In the genomic region with DNA sequence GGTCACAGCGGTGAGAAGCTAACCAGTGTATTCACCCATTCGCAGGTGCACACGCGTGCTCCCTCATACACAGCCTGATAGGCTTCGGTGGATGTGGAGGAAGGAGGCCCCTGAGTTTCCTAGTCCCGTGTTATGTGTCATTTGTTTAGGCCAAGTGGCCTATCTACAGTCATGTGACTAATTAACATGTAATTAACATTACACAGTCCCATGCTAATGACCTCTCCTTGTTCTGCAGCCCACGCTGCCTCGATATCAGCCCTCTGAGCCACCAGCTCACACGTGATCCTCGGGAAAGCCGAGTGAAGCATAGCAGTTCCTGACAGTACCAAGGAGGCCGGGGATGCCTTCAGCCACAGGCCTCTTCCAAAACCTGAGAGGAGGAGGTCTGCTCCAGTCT, we compare ENCODE assay signal across 27 mouse cellular contexts. TPM values are rescaled to one million over a fixed set of nuclear protein-coding genes. Genes with fewer than 3 reads are reported as not detected.
A peak's percentile ranks its signal among the peaks of the same experiment; 100 is the strongest.
DNase-seq lines count a peak whose midpoint lies in the region; ATAC-seq and TF ChIP-seq lines count a peak whose summit lies in the region.
"Had no signal": no experiment of that assay in that cellular context is flagged by ENCODE, and none has a peak within 500 bp of the region (broad histone marks: within the 10 kb centered on the region; RNA-seq: fewer than 3 reads in every experiment).

No protein-coding gene starts in this region.

- H3K4me1 ChIP-seq in forebrain, embryonic 13.5 days: peaks cover 36% of the 10 kb centered on the region
- H3K4me1 ChIP-seq in forebrain, embryonic 10.5 days: peaks cover 38% of the 10 kb centered on the region
- H3K4me1 ChIP-seq in midbrain, embryonic 12.5 days: peaks cover 32% of the 10 kb centered on the region; the same call in 1 of the 2 replicates
- peaks cover 4% of the 10 kb centered on the region; the same call in 1 of the 2 replicates for H3K4me1 ChIP-seq in midbrain, postnatal 0 days (ENCODE audit: insufficient read depth, low read length)
- no peaks in the 10 kb centered on the region for H3K4me1 ChIP-seq in ES-Bruce4 (ENCODE audit: control insufficient read depth, insufficient read depth, low read length)
- peaks cover 20% of the 10 kb centered on the region for H3K4me1 ChIP-seq in forebrain, embryonic 14.5 days (ENCODE audit: control insufficient read depth, insufficient read depth, low read length)
- peaks cover 37% of the 10 kb centered on the region for H3K4me1 ChIP-seq in limb, embryonic 10.5 days
- H3K4me1 ChIP-seq: heart, embryonic 15.5 days; intestine, embryonic 15.5 days had no signal

- TF ChIP-seq POLR2A in ES-Bruce4 (IDR thresholded peaks at IDR 0.05; ENCODE audit: insufficient read depth, low read length): no peak

- TF ChIP-seq CTCF in midbrain, postnatal 0 days (IDR thresholded peaks at IDR 0.05): no peak
- no peak for TF ChIP-seq CTCF in ES-Bruce4 (IDR thresholded peaks at IDR 0.05; ENCODE audit: low read depth, low read length)

- no peak overlapping the region for H3K27ac ChIP-seq in forebrain, embryonic 13.5 days
- H3K27ac ChIP-seq in forebrain, embryonic 10.5 days: no peak overlapping the region
- no peak overlapping the region for H3K27ac ChIP-seq in midbrain, embryonic 12.5 days (replicated peaks)
- H3K27ac ChIP-seq in midbrain, postnatal 0 days (ENCODE audit: low read depth, low read length): no peak overlapping the region
- no peak overlapping the region for H3K27ac ChIP-seq in ES-Bruce4 (ENCODE audit: insufficient read depth, low read length)
- no peak overlapping the region for H3K27ac ChIP-seq in forebrain, embryonic 14.5 days (ENCODE audit: low read depth, low read length)
- H3K27ac ChIP-seq in limb, embryonic 10.5 days: no peak overlapping the region
- H3K27ac ChIP-seq: embryonic facial prominence, embryonic 13.5 days; heart, embryonic 15.5 days; intestine, embryonic 15.5 days; left cerebral cortex, adult 2 months had no signal

- 42% methylated on average over 12 of the region's 12 CpGs for WGBS in forebrain, embryonic 13.5 days
- 86% methylated on average over 12 of the region's 12 CpGs for WGBS in forebrain, embryonic 10.5 days
- 76% methylated on average over 12 of the region's 12 CpGs for WGBS in midbrain, embryonic 12.5 days
- 78% methylated on average over 12 of the region's 12 CpGs for whole genome bisulfite sequencing in midbrain, postnatal 0 days
- 33% methylated on average over 12 of the region's 12 CpGs for WGBS in forebrain, embryonic 14.5 days
- 83% methylated on average over 12 of the region's 12 CpGs for WGBS in limb, embryonic 10.5 days

- peak; percentile 67; the same call in 1 of the 2 replicates for ATAC-seq in forebrain, embryonic 13.5 days
- peak; percentile 41; the same call in 1 of the 2 replicates for ATAC-seq in midbrain, embryonic 12.5 days (ENCODE audit: low FRiP score, low read depth)
- ATAC-seq in midbrain, postnatal 0 days (ENCODE audit: low FRiP score): no peak
- ATAC-seq in forebrain, embryonic 14.5 days: peak; percentile 65
- ATAC-seq: intestine, embryonic 15.5 days had no signal

- H3K9ac ChIP-seq in forebrain, embryonic 13.5 days: no peak overlapping the region
- no peak overlapping the region for H3K9ac ChIP-seq in midbrain, embryonic 12.5 days (replicated peaks)
- no peak overlapping the region for H3K9ac ChIP-seq in midbrain, postnatal 0 days (replicated peaks; ENCODE audit: low read length, poor library complexity, severe bottlenecking)
- no peak overlapping the region for H3K9ac ChIP-seq in ES-Bruce4 (ENCODE audit: low read depth, poor library complexity, severe bottlenecking)
- H3K9ac ChIP-seq in forebrain, embryonic 14.5 days (ENCODE audit: low read length): no peak overlapping the region
- H3K9ac ChIP-seq: embryonic facial prominence, embryonic 13.5 days; heart, embryonic 15.5 days; intestine, embryonic 15.5 days had no signal

- H3K36me3 ChIP-seq in forebrain, embryonic 13.5 days (ENCODE audit: poor library complexity, severe bottlenecking): no peaks in the 10 kb centered on the region
- no peaks in the 10 kb centered on the region for H3K36me3 ChIP-seq in forebrain, embryonic 10.5 days (replicated peaks)
- no peaks in the 10 kb centered on the region for H3K36me3 ChIP-seq in midbrain, embryonic 12.5 days
- H3K36me3 ChIP-seq in midbrain, postnatal 0 days (ENCODE audit: insufficient read depth, low read length): no peaks in the 10 kb centered on the region
- no peaks in the 10 kb centered on the region for H3K36me3 ChIP-seq in ES-Bruce4 (ENCODE audit: control insufficient read depth, insufficient read depth, low read length, poor library complexity, severe bottlenecking)
- no peaks in the 10 kb centered on the region for H3K36me3 ChIP-seq in forebrain, embryonic 14.5 days (ENCODE audit: control insufficient read depth, insufficient read depth, low read length)
- H3K36me3 ChIP-seq in limb, embryonic 10.5 days: no peaks in the 10 kb centered on the region
- H3K36me3 ChIP-seq: embryonic facial prominence, embryonic 13.5 days; heart, embryonic 15.5 days; intestine, embryonic 15.5 days had no signal

- TF ChIP-seq EP300 in ES-Bruce4 (IDR thresholded peaks at IDR 0.05; ENCODE audit: insufficient read depth, low read depth, low read length): 0 out of 2 replicates have a peak, but pooled peaks have one; percentile 7

- no peak overlapping the region for H3K4me2 ChIP-seq in forebrain, embryonic 13.5 days
- H3K4me2 ChIP-seq in midbrain, embryonic 12.5 days (replicated peaks): no peak overlapping the region
- H3K4me2 ChIP-seq in midbrain, postnatal 0 days (ENCODE audit: low read depth, low read length, poor library complexity, severe bottlenecking): no peak overlapping the region
- no peak overlapping the region for H3K4me2 ChIP-seq in forebrain, embryonic 14.5 days (ENCODE audit: low read length)
- H3K4me2 ChIP-seq: embryonic facial prominence, embryonic 13.5 days; heart, embryonic 15.5 days; intestine, embryonic 15.5 days; liver, embryonic 11.5 days had no signal

- peaks cover 8% of the 10 kb centered on the region; the same call in 1 of the 2 replicates for H3K27me3 ChIP-seq in forebrain, embryonic 13.5 days
- peaks cover 16% of the 10 kb centered on the region for H3K27me3 ChIP-seq in forebrain, embryonic 10.5 days (ENCODE audit: poor library complexity, severe bottlenecking)
- H3K27me3 ChIP-seq in midbrain, embryonic 12.5 days: no peaks in the 10 kb centered on the region
- no peaks in the 10 kb centered on the region for H3K27me3 ChIP-seq in midbrain, postnatal 0 days (ENCODE audit: insufficient read depth, low read length)
- H3K27me3 ChIP-seq in ES-Bruce4 (ENCODE audit: control insufficient read depth, insufficient read depth, low read length, poor library complexity, severe bottlenecking): no peaks in the 10 kb centered on the region
- no peaks in the 10 kb centered on the region for H3K27me3 ChIP-seq in forebrain, embryonic 14.5 days (replicated peaks; ENCODE audit: control insufficient read depth, insufficient read depth, low read length)
- H3K27me3 ChIP-seq in limb, embryonic 10.5 days (ENCODE audit: low read depth, poor library complexity, severe bottlenecking): peaks cover 7% of the 10 kb centered on the region; the same call in 1 of the 2 replicates
- H3K27me3 ChIP-seq: embryonic facial prominence, embryonic 13.5 days; intestine, embryonic 15.5 days had no signal

- no peak overlapping the region for H3K4me3 ChIP-seq in forebrain, embryonic 13.5 days
- no peak overlapping the region for H3K4me3 ChIP-seq in forebrain, embryonic 10.5 days
- no peak overlapping the region for H3K4me3 ChIP-seq in midbrain, embryonic 12.5 days
- no peak overlapping the region for H3K4me3 ChIP-seq in midbrain, postnatal 0 days (ENCODE audit: low read depth, low read length)
- peak overlapping the region; percentile 20; the same call in 1 of the 2 replicates for H3K4me3 ChIP-seq in ES-Bruce4 (ENCODE audit: low read depth, low read length)
- H3K4me3 ChIP-seq in forebrain, embryonic 14.5 days (ENCODE audit: low read depth, low read length): no peak overlapping the region
- no peak overlapping the region for H3K4me3 ChIP-seq in limb, embryonic 10.5 days
- H3K4me3 ChIP-seq: embryonic facial prominence, embryonic 13.5 days; heart, embryonic 15.5 days; intestine, embryonic 15.5 days; left cerebral cortex, adult 2 months had no signal

- H3K9me3 ChIP-seq in forebrain, embryonic 13.5 days (replicated peaks): no peaks in the 10 kb centered on the region; the same call in 1 of the 2 replicates
- peaks cover 1% of the 10 kb centered on the region; the same call in 1 of the 2 replicates for H3K9me3 ChIP-seq in forebrain, embryonic 10.5 days
- no peaks in the 10 kb centered on the region for H3K9me3 ChIP-seq in midbrain, embryonic 12.5 days
- no peaks in the 10 kb centered on the region for H3K9me3 ChIP-seq in midbrain, postnatal 0 days (ENCODE audit: low read length)
- no peaks in the 10 kb centered on the region for H3K9me3 ChIP-seq in ES-Bruce4 (replicated peaks; ENCODE audit: control insufficient read depth, insufficient read depth, low read length, poor library complexity, severe bottlenecking)
- no peaks in the 10 kb centered on the region for H3K9me3 ChIP-seq in forebrain, embryonic 14.5 days (replicated peaks; ENCODE audit: control insufficient read depth, low read length)
- H3K9me3 ChIP-seq in limb, embryonic 10.5 days (replicated peaks): no peaks in the 10 kb centered on the region
- H3K9me3 ChIP-seq: embryonic facial prominence, embryonic 13.5 days; heart, embryonic 15.5 days; intestine, embryonic 15.5 days had no signal

- DNase-seq in forebrain, embryonic 10.5 days (ENCODE audit: extremely low spot score, low spot score): no peak
- no peak for DNase-seq in midbrain, postnatal 0 days (ENCODE audit: low spot score)
- DNase-seq in forebrain, embryonic 14.5 days (ENCODE audit: low spot score): peak; percentile 56
- DNase-seq in testis, postnatal 14 days (ENCODE audit: low spot score): no peak
- DNase-seq in limb, embryonic 10.5 days (ENCODE audit: low spot score): no peak
- DNase-seq: adrenal gland, adult 8-10 months; cerebellum, adult 11 months; cerebellum, postnatal 10 days; gastrocnemius, postnatal 36 days; heart, postnatal 4 days; kidney, postnatal 36 days; lung, adult 18-20 months; lung, postnatal 14 days; right cerebral cortex, postnatal 4 days; thymus, postnatal 25 days had no signal

RNA-seq across cellular contexts. Expression of gene Chst8, which starts 36.9 kb away (rescaled TPM):
- polyA plus RNA-seq in forebrain, embryonic 13.5 days (2015; fragmentation: Nextera tagmentation; extraction: Ambion mirVana): 9.7 and 16.4 TPM in 2 replicates
- 4.3 and 5.7 TPM in 2 replicates for polyA plus RNA-seq in forebrain, embryonic 10.5 days (2016; fragmentation: Nextera tagmentation; extraction: Ambion mirVana)
- 15.7 and 18.9 TPM in 2 replicates for polyA plus RNA-seq in midbrain, embryonic 12.5 days (2016; fragmentation: Nextera tagmentation; extraction: Ambion mirVana)
- 17.4 and 20.1 TPM in 2 replicates for total RNA-seq in midbrain, postnatal 0 days (2014; rRNA removed)
- 13.5 and 16.2 TPM in 2 replicates for polyA plus RNA-seq in midbrain, postnatal 0 days (2015; fragmentation: Nextera tagmentation; extraction: Ambion mirVana)
- 4.8 and 5.4 TPM in 2 replicates for polyA plus RNA-seq in ES-Bruce4 (2011; ENCODE audit: insufficient read depth, insufficient read length, low read depth, missing spikeins)
- polyA plus RNA-seq in forebrain, embryonic 14.5 days (2014; fragmentation: Nextera tagmentation; extraction: Ambion mirVana): 9.2 and 10.4 TPM in 2 replicates
- polyA plus RNA-seq in limb, embryonic 10.5 days (2016; fragmentation: Nextera tagmentation; extraction: Ambion mirVana): 2.6 and 3.3 TPM in 2 replicates
- total RNA-seq: heart, adult 8-10 months; megakaryocyte, adult 5-6 weeks; monocyte, adult 5-6 weeks; neutrophil, adult 5-6 weeks had no signal
